Mouse (Mus musculus): Measurements from ENCODE around the gene Klf2. TPM values are rescaled to one million over a fixed set of nuclear protein-coding genes. Genes with fewer than 3 reads are reported as not detected.

The Klf2 gene
- polyA plus RNA-seq, 1 experiment from 2014 or later, result 15.4 TPM

DNA sequence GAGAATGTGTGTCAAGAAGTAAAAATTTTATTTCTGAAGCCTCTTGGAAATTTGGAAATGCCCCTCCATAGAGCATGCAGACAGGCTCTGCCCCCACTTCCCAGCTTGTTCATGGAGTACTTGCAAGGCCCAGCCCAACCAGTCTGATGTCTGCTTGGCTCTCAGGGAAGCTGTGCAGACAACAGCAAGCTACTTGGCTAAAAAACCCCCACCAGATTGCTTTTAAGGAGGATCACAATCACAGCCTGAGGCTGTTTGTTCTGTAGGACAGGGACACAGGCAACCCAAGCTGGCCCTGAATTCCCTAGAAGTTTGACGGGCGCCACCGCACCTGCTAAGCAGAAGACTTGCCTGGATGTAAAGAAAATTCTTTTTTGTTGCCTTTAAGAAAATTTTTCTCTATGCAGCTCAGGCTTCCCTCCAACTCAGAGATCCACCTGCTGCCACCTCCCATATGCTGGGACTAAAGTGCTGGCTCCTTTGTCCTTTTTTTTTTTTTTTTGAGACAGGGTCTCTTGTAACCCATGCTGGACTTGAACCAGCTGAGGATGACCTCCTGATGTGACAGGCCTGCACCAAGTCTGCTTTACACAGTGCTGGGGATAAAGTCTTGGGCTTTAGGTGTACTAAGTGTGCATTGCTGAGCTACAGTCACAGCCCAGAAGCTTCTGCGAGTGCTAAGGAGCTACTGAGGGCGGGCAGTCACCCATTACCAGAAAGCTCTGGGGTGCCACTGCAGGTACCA lies 23.9 kb downstream of the Klf2 start:
- no peak overlapping the region for H3K4me3 ChIP-seq (replicated peaks)
- H3K4me2 ChIP-seq (replicated peaks), result no peak overlapping the region
- no peaks in the 10 kb centered on the region for H3K27me3 ChIP-seq
- no peaks in the 10 kb centered on the region for H3K4me1 ChIP-seq
- no peak overlapping the region for H3K9ac ChIP-seq
- H3K9me3 ChIP-seq (replicated peaks), result no peaks in the 10 kb centered on the region
- no peak for ATAC-seq (ENCODE audit: insufficient number of reproducible peaks, low FRiP score, low TSS enrichment, low read depth)
- H3K36me3 ChIP-seq, result peaks cover 69% of the 10 kb centered on the region
- no peak overlapping the region for H3K27ac ChIP-seq (replicated peaks)
- 84% methylated on average over 5 of the region's 5 CpGs for WGBS

DNA sequence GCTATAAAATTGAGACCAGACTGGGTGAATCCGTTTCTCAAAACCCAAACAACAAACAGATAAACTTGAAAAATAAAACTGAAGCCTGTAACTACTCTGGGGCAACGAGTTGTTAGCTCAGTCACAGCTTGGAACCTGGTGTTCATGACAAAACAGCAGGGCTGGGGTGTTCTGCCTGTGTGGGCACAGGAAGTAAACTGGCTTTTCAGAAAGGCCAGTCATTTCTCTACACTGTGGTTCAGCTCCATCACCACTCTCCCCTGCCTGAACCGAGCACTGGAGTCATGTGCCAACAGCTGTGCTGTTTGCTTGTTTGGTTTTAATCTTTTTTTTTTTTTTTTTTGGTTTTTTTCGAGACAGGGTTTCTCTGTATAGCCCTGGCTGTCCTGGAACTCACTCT lies 24.9 kb downstream of the Klf2 start:
- Histone ChIP-seq H3K4me1 (no peaks in the 10 kb centered on the region), H3K9ac (no peak overlapping the region), H3K4me2 (replicated peaks) (no peak overlapping the region), H3K4me3 (replicated peaks) (no peak overlapping the region), H3K27ac (replicated peaks) (no peak overlapping the region), H3K9me3 (replicated peaks) (no peaks in the 10 kb centered on the region), H3K27me3 (no peaks in the 10 kb centered on the region), H3K36me3 (peaks cover 61% of the 10 kb centered on the region)
- ATAC-seq (ENCODE audit: insufficient number of reproducible peaks, low FRiP score, low TSS enrichment, low read depth), result no peak
- WGBS, result 72% methylated on average over 4 of the region's 4 CpGs

DNA sequence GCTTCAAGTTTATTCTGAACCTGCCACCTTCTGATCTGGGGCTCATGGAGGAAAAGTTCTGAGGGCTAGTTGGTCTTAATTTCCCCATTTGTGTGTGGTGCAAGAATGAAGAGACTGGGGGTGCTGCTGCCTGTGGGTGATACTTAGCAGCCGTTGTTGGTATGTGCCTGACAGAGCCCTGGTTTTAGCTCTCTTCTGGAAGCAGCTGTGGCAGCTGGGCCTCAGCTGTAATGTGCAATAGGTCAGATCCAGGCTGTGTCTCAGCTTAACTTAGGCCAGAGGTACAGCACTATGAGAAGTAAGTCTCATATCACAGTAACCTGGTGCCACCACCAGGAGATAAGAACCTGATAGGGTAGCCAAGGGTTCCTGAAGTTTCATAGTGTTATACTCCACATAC lies 28.7 kb downstream of the Klf2 start:
- Histone ChIP-seq H3K9me3 (replicated peaks) (no peaks in the 10 kb centered on the region), H3K9ac (no peak overlapping the region), H3K4me2 (replicated peaks) (no peak overlapping the region), H3K4me3 (replicated peaks) (no peak overlapping the region), H3K36me3 (peaks cover 33% of the 10 kb centered on the region), H3K27me3 (no peaks in the 10 kb centered on the region), H3K27ac (replicated peaks) (no peak overlapping the region), H3K4me1 (no peaks in the 10 kb centered on the region)
- ATAC-seq (ENCODE audit: insufficient number of reproducible peaks, low FRiP score, low TSS enrichment, low read depth), result no peak
- 88% methylated on average over 1 of the region's 1 CpGs for WGBS

DNA sequence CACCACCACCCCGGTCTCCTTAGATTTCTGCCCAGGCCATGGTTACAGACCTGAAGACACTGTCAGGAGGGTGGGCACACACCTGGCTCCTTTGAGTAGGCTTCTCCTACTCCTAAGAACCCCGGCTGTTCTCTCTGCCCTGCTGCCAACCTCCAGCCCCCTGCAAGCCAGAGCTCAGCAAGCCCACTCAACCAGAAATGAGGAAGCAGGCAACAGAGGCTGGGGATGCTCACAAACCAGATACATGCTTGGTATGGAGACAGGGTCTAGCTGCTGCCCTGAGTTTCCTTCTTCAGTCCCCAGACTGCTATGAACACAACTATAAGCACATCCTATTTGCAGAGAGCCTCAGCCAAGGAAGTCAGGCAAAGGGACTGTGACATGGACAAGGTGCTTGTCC lies 29.3 kb downstream of the Klf2 start:
- H3K4me2 ChIP-seq (replicated peaks), result no peak overlapping the region
- no peak for ATAC-seq (ENCODE audit: insufficient number of reproducible peaks, low FRiP score, low TSS enrichment, low read depth)
- peaks cover 38% of the 10 kb centered on the region for H3K36me3 ChIP-seq
- H3K9ac ChIP-seq, result no peak overlapping the region
- no peaks in the 10 kb centered on the region for H3K4me1 ChIP-seq
- no peak overlapping the region for H3K4me3 ChIP-seq (replicated peaks)
- WGBS, result 87% methylated on average over 2 of the region's 2 CpGs
- H3K9me3 ChIP-seq (replicated peaks), result no peaks in the 10 kb centered on the region
- no peaks in the 10 kb centered on the region for H3K27me3 ChIP-seq
- no peak overlapping the region for H3K27ac ChIP-seq (replicated peaks)

DNA sequence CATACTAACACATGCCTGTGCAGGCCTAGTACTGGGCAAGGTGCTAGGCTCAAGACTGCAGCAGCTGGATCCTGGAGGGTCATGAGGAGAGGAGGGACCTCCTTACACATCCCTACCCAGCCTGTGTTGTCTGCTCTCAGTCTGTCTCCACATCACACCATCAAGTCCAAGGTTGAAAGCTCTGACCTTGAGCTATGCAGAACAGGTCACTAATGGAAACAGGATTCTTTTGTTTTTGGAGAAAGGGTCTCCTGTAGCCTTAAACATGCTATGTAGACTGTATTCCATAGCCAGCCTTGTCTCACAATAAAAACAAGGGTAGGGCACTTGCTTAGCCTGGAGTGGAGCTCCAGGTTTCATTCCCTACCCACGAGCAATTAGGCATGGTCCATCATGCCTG lies 30.1 kb downstream of the Klf2 start:
- Histone ChIP-seq H3K9ac (no peak overlapping the region), H3K4me2 (replicated peaks) (no peak overlapping the region), H3K9me3 (replicated peaks) (no peaks in the 10 kb centered on the region), H3K4me1 (no peaks in the 10 kb centered on the region), H3K27ac (replicated peaks) (no peak overlapping the region), H3K4me3 (replicated peaks) (no peak overlapping the region), H3K36me3 (peaks cover 43% of the 10 kb centered on the region), H3K27me3 (no peaks in the 10 kb centered on the region)
- WGBS, result 83% methylated on average over 1 of the region's 1 CpGs
- ATAC-seq (ENCODE audit: insufficient number of reproducible peaks, low FRiP score, low TSS enrichment, low read depth), result no peak

DNA sequence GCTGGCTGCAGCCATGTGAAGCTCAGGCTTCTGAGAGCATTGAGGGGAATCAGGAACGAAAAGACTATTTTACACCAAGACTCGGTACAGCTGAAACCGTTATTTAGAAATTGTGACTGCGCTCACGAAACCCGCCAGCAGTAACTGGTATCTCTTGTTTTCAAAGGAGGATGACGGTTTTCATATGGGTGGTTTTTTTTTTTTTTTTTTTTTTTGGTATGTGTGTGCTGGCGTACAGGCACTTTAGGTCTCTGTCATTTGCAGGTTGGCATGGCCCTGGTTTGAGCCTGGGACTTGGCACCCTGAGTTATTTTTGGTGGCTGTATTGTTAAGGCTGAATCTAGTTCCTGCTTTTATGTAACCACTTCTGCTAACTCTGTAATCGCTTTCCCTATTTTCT lies 31.0 kb downstream of the Klf2 start:
- no peaks in the 10 kb centered on the region for H3K27me3 ChIP-seq
- ATAC-seq (ENCODE audit: insufficient number of reproducible peaks, low FRiP score, low TSS enrichment, low read depth), result no peak
- no peaks in the 10 kb centered on the region for H3K9me3 ChIP-seq (replicated peaks)
- no peak overlapping the region for H3K27ac ChIP-seq (replicated peaks)
- peaks cover 39% of the 10 kb centered on the region for H3K36me3 ChIP-seq
- H3K4me1 ChIP-seq, result no peaks in the 10 kb centered on the region
- no peak overlapping the region for H3K4me2 ChIP-seq (replicated peaks)
- WGBS, result 91% methylated on average over 9 of the region's 9 CpGs
- H3K9ac ChIP-seq, result no peak overlapping the region
- H3K4me3 ChIP-seq (replicated peaks), result no peak overlapping the region

DNA sequence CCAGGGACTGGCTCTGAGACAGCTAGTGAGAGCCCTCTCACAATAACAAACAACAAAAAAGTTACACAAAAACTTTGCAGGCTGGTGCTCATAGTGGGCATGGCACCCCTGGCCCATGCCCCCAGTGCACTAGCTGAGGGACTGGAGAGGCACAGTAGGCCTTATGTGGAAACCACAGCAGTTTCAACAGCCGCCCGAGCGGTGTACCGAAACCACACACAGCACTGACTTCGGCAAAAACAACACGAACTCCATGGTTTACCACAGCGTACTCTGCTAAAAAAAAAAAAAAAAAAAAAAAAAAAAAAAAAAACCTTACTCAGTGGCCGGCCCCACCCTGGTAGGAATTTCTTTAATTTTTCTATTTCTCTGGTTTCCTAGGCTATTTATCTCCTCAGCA lies 31.9 kb downstream of the Klf2 start:
- H3K4me2 ChIP-seq (replicated peaks), result no peak overlapping the region
- H3K27me3 ChIP-seq, result no peaks in the 10 kb centered on the region
- H3K9me3 ChIP-seq (replicated peaks), result no peaks in the 10 kb centered on the region
- H3K4me1 ChIP-seq, result no peaks in the 10 kb centered on the region
- 85% methylated on average over 8 of the region's 8 CpGs for WGBS
- H3K9ac ChIP-seq, result no peak overlapping the region
- H3K36me3 ChIP-seq, result peaks cover 35% of the 10 kb centered on the region
- ATAC-seq (ENCODE audit: insufficient number of reproducible peaks, low FRiP score, low TSS enrichment, low read depth), result 0 out of 2 replicates have a peak, but pooled peaks have one; percentile 48
- no peak overlapping the region; the same call in 1 of the 2 replicates for H3K27ac ChIP-seq (replicated peaks)
- no peak overlapping the region for H3K4me3 ChIP-seq (replicated peaks)

DNA sequence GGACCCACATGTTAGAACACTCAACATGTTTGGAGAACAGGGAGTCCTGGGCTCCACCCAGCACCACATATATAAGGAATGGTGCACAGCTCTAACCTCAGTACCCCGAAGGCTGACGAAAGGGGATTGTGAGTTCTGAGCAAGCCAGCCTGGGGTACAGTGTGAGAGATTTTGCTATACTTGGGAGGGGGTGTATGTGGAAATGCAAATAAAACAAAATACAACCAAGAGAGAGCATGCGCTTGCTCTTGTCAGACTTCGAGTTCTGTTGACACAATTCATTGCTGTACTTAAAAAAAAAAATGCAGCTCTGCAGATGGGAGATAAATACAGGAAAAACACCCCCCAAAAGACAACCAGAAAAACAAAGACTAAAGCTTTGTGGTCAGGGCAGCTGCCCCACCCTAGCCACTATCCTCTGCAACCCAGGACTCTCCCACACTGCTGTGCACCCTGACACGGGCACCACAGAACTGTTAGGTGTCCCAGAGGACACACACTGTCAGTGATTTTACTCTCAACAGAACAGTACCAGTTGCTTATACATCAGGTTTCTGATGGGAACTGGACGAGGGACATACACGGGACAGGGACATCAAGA lies 32.7 kb downstream of the Klf2 start:
- Histone ChIP-seq H3K36me3 (peaks cover 36% of the 10 kb centered on the region), H3K27ac (replicated peaks) (no peak overlapping the region; the same call in 1 of the 2 replicates), H3K4me1 (no peaks in the 10 kb centered on the region), H3K9ac (no peak overlapping the region), H3K27me3 (no peaks in the 10 kb centered on the region), H3K4me2 (replicated peaks) (no peak overlapping the region), H3K9me3 (replicated peaks) (no peaks in the 10 kb centered on the region), H3K4me3 (replicated peaks) (no peak overlapping the region)
- no peak for ATAC-seq (ENCODE audit: insufficient number of reproducible peaks, low FRiP score, low TSS enrichment, low read depth)
- WGBS, result 87% methylated on average over 7 of the region's 7 CpGs

DNA sequence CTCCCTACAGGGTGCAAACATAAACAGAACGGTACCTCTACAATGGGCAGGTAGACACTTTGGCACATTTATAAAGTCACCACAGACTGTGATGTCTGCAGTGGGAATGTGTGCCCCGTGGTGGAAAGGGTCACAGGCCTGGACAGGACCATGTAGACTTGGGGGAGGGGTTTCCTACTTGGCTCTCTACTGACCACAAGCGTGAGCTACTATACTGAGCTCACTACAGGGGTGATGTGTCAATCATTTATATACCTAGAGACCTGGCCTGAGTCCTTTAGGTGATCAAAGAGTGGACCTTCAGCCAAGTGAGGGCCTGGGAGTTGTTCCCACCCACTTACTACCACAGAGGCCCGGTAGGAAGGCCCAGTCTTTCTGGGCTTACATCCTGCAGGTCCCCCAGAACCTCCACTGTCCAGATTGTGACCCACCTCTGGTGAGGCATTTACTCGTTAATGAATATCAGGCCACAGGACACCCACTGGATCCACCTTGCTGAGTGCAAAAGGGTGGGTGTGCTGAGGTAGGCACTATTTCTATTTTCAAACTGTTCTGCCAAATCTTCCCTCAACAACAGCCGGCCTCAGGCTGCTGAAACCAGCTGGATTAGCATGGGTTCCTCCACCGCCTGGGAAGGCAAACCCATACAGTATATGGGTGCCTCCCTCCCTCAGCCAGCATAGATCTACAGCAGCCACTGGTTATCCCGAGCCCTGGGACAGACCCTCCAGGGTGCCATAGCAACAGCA lies 34.3 kb downstream of the Klf2 start:
- H3K9ac ChIP-seq, result no peak overlapping the region
- no peaks in the 10 kb centered on the region for H3K27me3 ChIP-seq
- no peak overlapping the region for H3K27ac ChIP-seq (replicated peaks)
- H3K4me2 ChIP-seq (replicated peaks), result no peak overlapping the region
- whole genome bisulfite sequencing, result 81% methylated on average over 8 of the region's 8 CpGs
- H3K9me3 ChIP-seq (replicated peaks), result no peaks in the 10 kb centered on the region
- H3K4me3 ChIP-seq (replicated peaks), result no peak overlapping the region
- no peak for ATAC-seq (ENCODE audit: insufficient number of reproducible peaks, low FRiP score, low TSS enrichment, low read depth)
- no peaks in the 10 kb centered on the region for H3K4me1 ChIP-seq
- peaks cover 49% of the 10 kb centered on the region for H3K36me3 ChIP-seq

DNA sequence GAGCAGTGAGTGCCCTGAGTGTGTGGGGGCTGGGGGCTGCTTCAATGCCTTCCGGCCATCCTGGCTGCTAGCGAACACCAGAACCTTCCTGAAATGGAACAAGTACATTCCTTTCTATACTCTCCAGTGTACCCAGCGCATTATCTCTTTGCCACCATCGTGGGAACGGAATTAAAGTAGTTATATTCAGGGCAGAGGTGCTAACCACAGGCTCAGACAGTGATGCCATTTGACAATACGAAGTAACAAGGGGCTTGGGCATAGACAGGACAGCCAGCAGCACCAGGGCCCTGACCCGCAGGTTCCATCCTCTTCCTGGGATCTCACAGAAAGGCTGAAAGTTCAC lies 34.8 kb downstream of the Klf2 start:
- Histone ChIP-seq H3K9ac (no peak overlapping the region), H3K9me3 (replicated peaks) (no peaks in the 10 kb centered on the region), H3K27me3 (no peaks in the 10 kb centered on the region), H3K36me3 (peaks cover 54% of the 10 kb centered on the region), H3K4me3 (replicated peaks) (no peak overlapping the region), H3K27ac (replicated peaks) (no peak overlapping the region), H3K4me1 (no peaks in the 10 kb centered on the region), H3K4me2 (replicated peaks) (no peak overlapping the region)
- no peak for ATAC-seq (ENCODE audit: insufficient number of reproducible peaks, low FRiP score, low TSS enrichment, low read depth)
- WGBS, result 89% methylated on average over 7 of the region's 7 CpGs

DNA sequence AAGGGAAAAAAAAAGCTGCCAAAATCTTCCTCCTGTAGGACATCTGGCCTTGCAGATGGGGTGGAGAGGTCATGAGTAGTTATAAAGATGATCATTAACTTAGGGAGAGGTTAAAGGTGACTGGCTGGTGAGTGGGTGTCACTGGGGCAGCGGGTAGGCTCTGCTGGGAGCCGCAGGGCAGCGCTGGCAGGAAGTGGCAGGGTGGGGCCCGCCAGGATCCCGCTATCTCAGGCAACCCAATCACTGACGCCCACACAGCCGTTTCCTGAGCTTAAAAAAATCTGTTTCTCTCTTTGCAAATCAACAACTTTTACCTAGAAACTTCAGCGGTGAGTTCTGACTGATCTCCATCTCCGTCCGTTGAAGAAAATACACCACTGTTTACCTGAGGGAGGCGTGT lies 35.4 kb downstream of the Klf2 start:
- H3K27ac ChIP-seq (replicated peaks), result no peak overlapping the region
- 67% methylated on average over 11 of the region's 11 CpGs for WGBS

More for the DNA sequence above, 35.4 kb downstream of the Klf2 start:
- ATAC-seq (ENCODE audit: insufficient number of reproducible peaks, low FRiP score, low TSS enrichment, low read depth), result no peak
- Histone ChIP-seq H3K36me3 (peaks cover 60% of the 10 kb centered on the region), H3K4me3 (replicated peaks) (no peak overlapping the region), H3K4me1 (no peaks in the 10 kb centered on the region), H3K9me3 (replicated peaks) (no peaks in the 10 kb centered on the region), H3K9ac (no peak overlapping the region), H3K4me2 (replicated peaks) (no peak overlapping the region), H3K27me3 (no peaks in the 10 kb centered on the region)
